Mouse (Mus musculus) brown adipose tissue, adult 24 weeks (tissue): ENCODE measurements around the gene Plek2. TPM values are rescaled to one million over a fixed set of nuclear protein-coding genes. Genes with fewer than 3 reads are reported as not detected.
"Not testable (repeated sequence)": the region's sequence is repeated elsewhere in the genome, so short reads cannot be mapped to it uniquely, and the experiment has no call there.

ENCODE experiments used
- H3K27ac ChIP-seq: fragments of 200-500 bp; replicated peaks from 2 replicates; pipeline ENCODE4 v1.5.1; 2012; ENCODE audit warnings: low read depth, mild to moderate bottlenecking, low read length
- H3K4me1 ChIP-seq: fragments of 200-500 bp; 2 replicates; pipeline ENCODE4 v1.6.1; 2012; ENCODE audit warnings: low read length, mixed read lengths; ENCODE audit not compliant: control insufficient read depth, insufficient read depth, insufficient read length
- H3K4me3 ChIP-seq: fragments of 200-500 bp; 2 replicates; pipeline ENCODE4 v1.5.1; 2012; ENCODE audit warnings: low read depth, mild to moderate bottlenecking, low read length, moderate library complexity; ENCODE audit not compliant: insufficient read depth
- polyA plus RNA-seq: library from polyadenylated mRNA; stranded (reverse); fragments of >200 nt; gene quantifications from 2 replicates; pipeline ENCODE4 v1.2.4, GENCODE M21; 2012; ENCODE audit not compliant: missing spikeins, insufficient read depth, insufficient read length

Plek2 gene
- not detected in 2 replicates for polyA plus RNA-seq

- Histone ChIP-seq H3K27ac (no peak within 1 kb of the TSS), H3K4me1 (no peaks in the 10 kb centered on the region; the same call in 1 of the 2 replicates), H3K4me3 (peak within 1 kb of the TSS; percentile 39)
These were observed at the start of gene Plek2 for GRCm38 (mm10) chr12:78906707-78907162. Gene Plek2 (minus strand): TSS chr12:78906964.

GRCm38 (mm10) chr12:78956405-78956804 lies 49.6 kb upstream of the Plek2 start:
- H3K27ac ChIP-seq: no peak overlapping the region
- H3K4me3 ChIP-seq: no peak overlapping the region

GRCm38 (mm10) chr12:78952484-78952883 lies 45.7 kb upstream of the Plek2 start:
- Histone ChIP-seq H3K4me1 (no peaks in the 10 kb centered on the region), H3K27ac (no peak overlapping the region), H3K4me3 (no peak overlapping the region)

More at GRCm38 (mm10) chr12:78956405-78956804, 49.6 kb upstream of the Plek2 start:
- H3K4me1 ChIP-seq: no peaks in the 10 kb centered on the region

GRCm38 (mm10) chr12:78952053-78952452 lies 45.3 kb upstream of the Plek2 start:
- no peaks in the 10 kb centered on the region for H3K4me1 ChIP-seq
- no peak overlapping the region for H3K27ac ChIP-seq
- H3K4me3 ChIP-seq: no peak overlapping the region

GRCm38 (mm10) chr12:78947661-78948060 lies 40.9 kb upstream of the Plek2 start:
- no peaks in the 10 kb centered on the region for H3K4me1 ChIP-seq
- no peak overlapping the region for H3K4me3 ChIP-seq
- no peak overlapping the region for H3K27ac ChIP-seq

- H3K27ac ChIP-seq: no peak overlapping the region
- H3K4me3 ChIP-seq: no peak overlapping the region
- no peaks in the 10 kb centered on the region for H3K4me1 ChIP-seq
These were observed 40.4 kb upstream of the Plek2 start for GRCm38 (mm10) chr12:78947161-78947560.

- no peak overlapping the region for H3K27ac ChIP-seq
- H3K4me1 ChIP-seq: no peaks in the 10 kb centered on the region
- no peak overlapping the region for H3K4me3 ChIP-seq
These were observed 36.2 kb upstream of the Plek2 start for GRCm38 (mm10) chr12:78942931-78943330.

- Histone ChIP-seq H3K4me3 (no peak overlapping the region), H3K4me1 (no peaks in the 10 kb centered on the region), H3K27ac (no peak overlapping the region)
These were observed 33.3 kb upstream of the Plek2 start for GRCm38 (mm10) chr12:78940081-78940480.

- Histone ChIP-seq H3K4me1 (no peaks in the 10 kb centered on the region), H3K4me3 (no peak overlapping the region), H3K27ac (no peak overlapping the region)
These were observed 32.8 kb upstream of the Plek2 start for GRCm38 (mm10) chr12:78939393-78940037.

GRCm38 (mm10) chr12:78936494-78936893 lies 29.7 kb upstream of the Plek2 start:
- no peak overlapping the region for H3K4me3 ChIP-seq
- H3K4me1 ChIP-seq: no peaks in the 10 kb centered on the region
- no peak overlapping the region for H3K27ac ChIP-seq

GRCm38 (mm10) chr12:78929900-78930299 lies 23.1 kb upstream of the Plek2 start:
- H3K4me3 ChIP-seq: no peak overlapping the region
- no peaks in the 10 kb centered on the region for H3K4me1 ChIP-seq
- H3K27ac ChIP-seq: no peak overlapping the region

GRCm38 (mm10) chr12:78927287-78927686 lies 20.5 kb upstream of the Plek2 start:
- H3K4me1 ChIP-seq: no peaks in the 10 kb centered on the region

GRCm38 (mm10) chr12:78923539-78924189 lies 16.9 kb upstream of the Plek2 start:
- H3K4me3 ChIP-seq: no peak overlapping the region
- no peaks in the 10 kb centered on the region for H3K4me1 ChIP-seq
- H3K27ac ChIP-seq: no peak overlapping the region

More at GRCm38 (mm10) chr12:78927287-78927686, 20.5 kb upstream of the Plek2 start:
- Histone ChIP-seq H3K27ac (no peak overlapping the region), H3K4me3 (no peak overlapping the region)

GRCm38 (mm10) chr12:78922977-78923376 lies 16.2 kb upstream of the Plek2 start:
- H3K27ac ChIP-seq, H3K4me3 ChIP-seq, H3K4me1 ChIP-seq: not testable (repeated sequence)

- no peak overlapping the region for H3K27ac ChIP-seq
- H3K4me1 ChIP-seq: no peaks in the 10 kb centered on the region
- no peak overlapping the region for H3K4me3 ChIP-seq
These were observed 15.3 kb upstream of the Plek2 start for GRCm38 (mm10) chr12:78922058-78922457.

- H3K4me3 ChIP-seq: no peak overlapping the region
- H3K4me1 ChIP-seq: no peaks in the 10 kb centered on the region
- H3K27ac ChIP-seq: no peak overlapping the region
These were observed 14.7 kb upstream of the Plek2 start for GRCm38 (mm10) chr12:78921421-78921820.
